Mouse (Mus musculus): ENCODE measurements around the gene Dpy30.
"Not testable (repeated sequence)": the region's sequence is repeated elsewhere in the genome, so short reads cannot be mapped to it uniquely, and the experiment has no call there.

The Dpy30 gene

GRCm38 (mm10) chr17:74323844-74324243, at the start of gene Dpy30:
Gene Dpy30, minus strand, starts transcription at chr17:74323944.
- no peak for DNase-seq (ENCODE audit: low read depth, low spot score)

GRCm38 (mm10) chr17:74363592-74363991, 39.8 kb upstream of the Dpy30 start:
- no peak for DNase-seq (ENCODE audit: low read depth, low spot score)

GRCm38 (mm10) chr17:74341151-74341550, 17.4 kb upstream of the Dpy30 start:
- no peak for DNase-seq (ENCODE audit: low read depth, low spot score)

- DNase-seq (ENCODE audit: low read depth, low spot score): no peak
Measured at GRCm38 (mm10) chr17:74338937-74339804, 15.4 kb upstream of the Dpy30 start, which contains the start of gene Spast. Gene Spast, plus strand, starts transcription at chr17:74338987.

- peak; percentile 86 for DNase-seq (ENCODE audit: low read depth, low spot score)
Measured at GRCm38 (mm10) chr17:74338225-74338931, 14.6 kb upstream of the Dpy30 start.

GRCm38 (mm10) chr17:74331049-74331676, 7.4 kb upstream of the Dpy30 start:
- DNase-seq (ENCODE audit: low read depth, low spot score): no peak

- DNase-seq (ENCODE audit: low read depth, low spot score): not testable (repeated sequence)
Measured at GRCm38 (mm10) chr17:74328146-74328545, 4.4 kb upstream of the Dpy30 start.

GRCm38 (mm10) chr17:74327195-74327594, 3.5 kb upstream of the Dpy30 start:
- DNase-seq (ENCODE audit: low read depth, low spot score): not testable (repeated sequence)

- DNase-seq (ENCODE audit: low read depth, low spot score): no peak
Measured at GRCm38 (mm10) chr17:74322400-74323054, 1.2 kb downstream of the Dpy30 start.

- DNase-seq (ENCODE audit: low read depth, low spot score): no peak
Measured at GRCm38 (mm10) chr17:74318721-74319120, 5.0 kb downstream of the Dpy30 start.

- peak; percentile 79 for DNase-seq (ENCODE audit: low read depth, low spot score)
Measured at GRCm38 (mm10) chr17:74316309-74316863, 7.4 kb downstream of the Dpy30 start.

- DNase-seq (ENCODE audit: low read depth, low spot score): no peak
Measured at GRCm38 (mm10) chr17:74315445-74316308, 8.1 kb downstream of the Dpy30 start.

- no peak for DNase-seq (ENCODE audit: low read depth, low spot score)
Measured at GRCm38 (mm10) chr17:74306021-74306420, 17.7 kb downstream of the Dpy30 start.

- no peak for DNase-seq (ENCODE audit: low read depth, low spot score)
Measured at GRCm38 (mm10) chr17:74305616-74306015, 18.1 kb downstream of the Dpy30 start.

- no peak for DNase-seq (ENCODE audit: low read depth, low spot score)
Measured at GRCm38 (mm10) chr17:74304060-74304459, 19.7 kb downstream of the Dpy30 start.

- no peak for DNase-seq (ENCODE audit: low read depth, low spot score)
Measured at GRCm38 (mm10) chr17:74300089-74300488, 23.7 kb downstream of the Dpy30 start.

GRCm38 (mm10) chr17:74296991-74297390, 26.8 kb downstream of the Dpy30 start:
- not testable (repeated sequence) for DNase-seq (ENCODE audit: low read depth, low spot score)

- DNase-seq (ENCODE audit: low read depth, low spot score): no peak
Measured at GRCm38 (mm10) chr17:74296076-74296823, 27.5 kb downstream of the Dpy30 start.
